Mouse (Mus musculus): ENCODE measurements at regions not wholly inside any gene's neighbourhood (a gene's known extent, or its start where the extent isn't known, plus 50 kb on each side); places are given as distances from the start of the nearest gene placed in this dataset.
"Not testable (repeated sequence)": the region's sequence is repeated elsewhere in the genome, so short reads cannot be mapped to it uniquely, and the experiment has no call there.

DNA sequence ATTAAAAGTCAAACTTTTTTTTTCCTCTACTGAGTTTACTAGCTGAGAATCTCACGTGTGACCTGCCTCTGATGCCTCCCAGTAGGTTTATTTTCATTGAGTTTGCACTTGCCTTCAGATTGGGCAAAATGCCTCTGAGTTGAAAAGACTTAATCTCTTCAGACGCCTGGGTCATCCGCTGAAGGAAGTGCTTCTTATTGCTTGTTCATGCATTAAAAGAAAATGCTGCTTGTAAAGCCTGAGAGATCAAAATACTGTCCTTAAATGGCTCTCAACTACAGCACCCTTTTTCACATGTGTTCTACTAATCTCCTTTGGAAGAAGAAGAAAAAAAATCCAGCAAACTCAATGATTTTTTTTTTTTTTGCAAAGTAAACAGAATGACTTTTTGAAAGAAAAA lies 351.5 kb downstream of the Kcnh5 start:
- no peak for DNase-seq

DNA sequence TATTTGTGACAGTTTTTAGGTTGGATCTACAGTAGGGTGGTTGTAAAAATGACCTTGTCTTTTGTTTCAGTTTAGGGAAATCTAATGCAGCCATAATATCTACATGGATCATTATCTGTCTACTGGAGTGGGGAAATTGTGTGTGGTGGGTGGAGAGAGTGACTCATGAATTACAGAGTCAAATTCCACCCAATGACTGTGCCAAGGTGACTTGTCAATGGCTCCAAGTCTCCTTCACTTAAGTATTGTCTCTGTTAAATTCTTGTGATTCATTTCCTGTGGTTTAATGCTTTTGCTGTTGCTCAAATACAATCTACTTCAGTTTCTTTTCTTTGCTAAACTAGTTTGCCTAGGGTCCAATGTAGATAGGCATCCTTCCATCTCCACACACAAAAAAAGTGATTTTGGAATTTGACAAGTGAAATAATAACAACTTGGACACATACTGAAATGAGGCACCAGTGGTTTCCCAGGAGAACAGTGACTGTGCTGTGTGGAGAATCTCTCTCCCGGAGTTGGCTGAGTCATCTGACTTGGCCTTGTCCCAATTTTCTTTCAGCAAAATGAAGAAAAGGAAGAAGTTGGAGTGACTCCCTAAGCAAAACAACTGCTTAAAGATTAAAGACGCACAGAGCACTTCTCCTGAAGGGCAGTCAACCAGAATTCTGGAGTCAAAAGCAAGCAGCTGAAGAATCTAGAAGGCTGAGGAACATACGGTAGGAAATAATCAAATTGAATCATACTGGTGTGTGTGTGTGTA lies 352.2 kb downstream of the Kcnh5 start:
- DNase-seq: peak; percentile 10

DNA sequence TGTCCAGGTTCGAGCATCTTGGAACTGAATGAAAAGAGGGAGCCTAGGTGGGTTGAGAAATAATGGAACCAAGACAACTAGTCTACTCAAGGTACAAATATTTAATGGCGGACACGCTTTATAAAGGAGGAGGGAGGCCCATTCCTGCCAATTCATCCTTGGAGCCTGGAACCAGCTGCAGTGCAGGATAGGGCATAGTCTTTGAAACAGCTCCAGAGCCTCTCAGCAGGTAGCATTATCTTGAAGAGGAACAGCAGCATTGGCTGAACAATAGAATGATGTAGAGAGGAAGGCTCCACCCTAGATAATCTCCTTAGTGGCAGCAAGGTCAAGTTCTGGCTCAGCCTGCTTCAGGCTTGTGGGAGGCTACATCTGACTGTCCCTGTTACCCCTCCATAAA lies 361.0 kb downstream of the Kcnh5 start:
- DNase-seq: not testable (repeated sequence)

DNA sequence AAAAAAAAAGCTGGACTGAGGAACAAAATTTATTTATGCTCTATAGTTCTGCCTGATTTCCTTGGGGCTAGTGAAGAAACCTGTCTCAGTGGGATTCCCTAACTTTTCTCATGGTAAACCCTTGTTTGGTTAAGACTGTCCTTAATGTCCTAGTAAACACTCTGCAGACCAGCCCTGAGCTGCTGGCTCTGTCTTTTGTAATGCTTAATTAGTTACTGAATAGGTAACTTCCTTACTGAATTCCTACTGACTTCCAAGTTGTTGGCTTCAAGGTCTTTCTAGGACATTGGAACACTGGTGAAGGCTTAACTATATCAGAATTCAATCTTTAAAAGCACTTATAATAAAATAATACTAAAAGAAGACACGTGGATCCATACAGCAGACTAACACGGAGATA lies 368.6 kb downstream of the Kcnh5 start:
- not testable (repeated sequence) for DNase-seq

DNA sequence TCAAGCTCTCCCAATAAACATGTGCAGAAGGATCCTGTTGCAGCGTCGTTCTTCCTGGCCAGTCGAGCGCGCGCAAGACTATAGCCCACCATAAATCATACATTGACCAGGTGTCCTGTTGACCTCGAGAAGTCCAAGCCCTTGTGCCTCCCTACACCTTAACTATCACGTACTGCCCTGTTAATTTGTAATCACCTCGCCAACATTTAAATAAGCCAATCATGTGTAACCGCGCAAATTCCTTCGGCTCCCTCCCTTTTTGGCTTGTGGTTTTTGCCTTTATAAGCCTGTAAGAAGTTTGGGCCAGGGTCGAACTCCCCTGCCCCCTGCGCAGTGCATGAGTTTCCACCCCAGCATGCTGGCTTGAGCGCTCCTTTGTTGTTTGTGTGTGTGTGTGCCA lies 369.2 kb downstream of the Kcnh5 start:
- DNase-seq: not testable (repeated sequence)

DNA sequence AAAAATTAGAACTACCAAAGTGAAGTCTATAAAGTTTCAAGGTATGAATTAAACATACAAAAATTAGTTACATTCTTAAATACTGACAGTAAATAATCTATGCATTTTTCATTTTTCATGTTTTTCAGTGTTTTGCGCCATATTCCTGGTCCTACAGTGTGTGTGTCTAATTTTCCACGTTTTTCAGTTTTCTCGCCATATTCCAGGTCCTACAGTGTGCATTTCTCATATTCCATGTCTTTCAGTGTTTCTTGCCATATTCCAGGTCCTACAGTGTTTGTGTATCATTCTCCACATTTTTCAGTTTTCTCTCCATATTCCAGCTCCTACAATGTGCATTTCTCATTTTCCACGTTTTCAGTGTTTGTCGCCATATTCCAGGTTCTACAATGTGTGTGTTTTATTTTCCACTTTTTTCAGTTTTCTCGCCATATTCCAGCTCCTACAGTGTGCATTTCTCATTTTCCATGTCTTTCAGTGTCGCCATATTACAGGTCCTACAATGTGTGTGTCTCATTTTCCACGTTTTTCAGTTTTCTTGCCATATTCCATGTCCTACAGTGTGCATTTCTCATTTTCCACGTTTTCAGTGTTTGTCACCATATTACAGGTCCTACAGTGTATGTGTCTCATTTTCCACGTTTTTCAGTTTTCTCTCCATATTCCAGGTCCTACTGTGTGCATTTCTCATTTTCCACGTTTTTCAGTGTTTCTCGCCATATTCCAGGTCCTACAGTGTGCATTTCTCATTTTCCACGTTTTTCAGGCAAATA lies 373.2 kb downstream of the Kcnh5 start:
- no peak for DNase-seq

DNA sequence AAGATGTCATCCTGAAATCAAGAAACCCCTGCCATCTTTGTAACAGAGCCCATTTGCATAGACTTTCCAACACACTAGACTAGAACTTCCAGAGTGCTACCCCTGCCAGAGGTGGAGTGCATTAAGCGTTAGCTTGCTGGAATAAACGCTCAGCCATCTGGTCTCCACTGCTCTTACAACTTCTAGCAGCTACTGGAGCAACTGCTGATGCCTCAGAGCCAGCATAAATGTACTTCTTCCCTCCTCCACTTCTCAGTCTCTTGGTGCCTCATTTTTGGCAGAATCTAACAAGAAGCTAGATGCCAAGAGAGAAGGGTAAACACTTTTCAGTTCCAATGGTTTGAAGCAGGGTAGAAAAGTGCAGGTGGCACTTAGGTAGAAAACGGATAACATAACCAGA lies 385.1 kb downstream of the Kcnh5 start:
- no peak for DNase-seq

DNA sequence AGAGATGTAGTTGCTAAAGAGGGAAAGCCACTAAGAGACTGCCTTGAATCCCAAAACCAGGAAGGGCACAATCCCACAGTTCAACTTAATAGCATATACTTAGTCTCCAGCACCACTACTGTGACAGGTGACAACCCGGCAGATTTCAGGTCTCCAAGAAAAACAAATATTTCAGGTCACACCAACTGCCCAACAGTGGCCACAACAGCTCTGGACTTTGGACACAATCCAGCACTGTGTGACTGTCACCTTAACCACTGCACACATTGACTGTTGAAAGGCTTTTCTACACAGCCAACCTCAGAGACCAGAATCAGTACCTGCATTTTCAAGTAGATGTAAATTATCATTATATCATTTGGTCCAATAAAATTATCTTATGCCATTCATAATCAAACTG lies 414.8 kb downstream of the Kcnh5 start:
- DNase-seq: no peak

DNA sequence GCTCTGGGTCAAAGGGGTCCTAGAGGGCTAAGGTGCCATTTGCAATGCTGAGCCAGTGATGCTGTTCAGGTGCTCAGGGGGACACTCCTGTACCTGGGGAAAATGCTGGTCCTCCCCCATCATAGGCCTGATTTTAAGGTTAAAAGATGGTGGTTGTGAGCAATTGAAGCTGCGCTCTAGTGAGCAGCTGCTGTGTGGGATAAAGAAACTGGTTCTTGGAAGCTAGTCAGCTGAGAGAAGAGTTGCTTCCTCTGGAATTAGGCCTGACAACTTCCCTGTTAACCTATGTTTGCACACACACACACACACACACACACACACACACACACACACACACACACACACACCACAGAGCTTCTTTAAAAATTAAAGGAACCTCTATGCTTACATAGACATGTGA lies 428.9 kb upstream of the Gm11042 start:
- no peak for DNase-seq

DNA sequence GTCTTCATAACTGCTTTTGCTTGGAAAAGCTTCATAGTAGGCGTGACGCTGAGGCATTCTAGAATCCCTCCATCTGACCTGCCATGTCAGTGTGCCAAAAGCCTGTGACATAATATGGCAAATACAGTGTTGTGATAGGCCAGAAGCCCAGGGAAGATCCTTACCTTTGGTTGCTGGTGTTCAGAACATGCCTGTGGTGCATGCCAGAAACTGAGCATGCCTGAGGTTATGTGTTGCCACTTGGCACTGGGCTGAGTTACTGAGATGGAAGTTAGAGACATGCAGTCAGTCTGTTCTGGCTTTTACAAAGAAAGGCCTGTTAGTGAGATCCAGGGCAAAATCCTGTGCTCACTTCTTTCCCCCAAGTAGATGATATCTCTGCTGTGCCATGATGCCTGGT lies 412.7 kb upstream of the Gm11042 start:
- DNase-seq: no peak

DNA sequence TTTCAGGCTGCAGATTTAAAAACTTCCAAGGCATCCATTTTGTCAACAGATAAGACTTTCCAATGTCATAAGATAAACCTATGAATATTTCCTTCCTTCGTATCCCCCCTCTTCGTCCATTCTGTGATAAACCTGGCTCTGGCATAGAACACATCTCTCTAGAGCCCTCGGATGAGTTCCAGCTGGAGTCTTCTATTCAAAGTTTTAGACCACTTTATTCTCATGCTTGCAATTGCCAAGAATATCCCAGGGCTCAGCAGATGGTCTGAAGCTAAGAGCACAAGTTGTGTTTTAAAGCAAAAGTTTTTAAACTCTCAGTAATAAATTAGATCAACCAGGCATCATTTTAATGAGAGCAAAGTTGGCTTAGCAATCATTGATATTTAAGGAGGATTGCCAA lies 363.0 kb upstream of the Gm11042 start:
- no peak for DNase-seq

DNA sequence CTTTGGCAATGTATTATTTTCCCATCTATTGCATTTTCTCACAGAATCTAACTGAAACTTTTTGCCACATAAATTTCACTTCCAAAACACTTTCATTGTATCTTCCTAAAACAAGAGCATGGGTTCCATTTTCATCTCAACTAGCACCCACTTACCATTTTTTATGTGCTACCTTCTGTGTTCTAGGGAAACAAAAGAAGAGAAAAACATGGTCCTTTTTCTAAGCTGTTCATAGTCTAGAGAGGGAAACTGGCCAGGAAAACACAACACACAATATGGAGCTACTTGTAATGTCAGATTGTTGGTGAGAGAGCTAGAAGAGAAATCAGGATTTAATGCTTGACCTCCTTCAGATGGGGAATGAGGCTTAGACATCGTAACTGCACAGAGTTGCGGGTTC lies 361.6 kb upstream of the Gm11042 start:
- no peak for DNase-seq

DNA sequence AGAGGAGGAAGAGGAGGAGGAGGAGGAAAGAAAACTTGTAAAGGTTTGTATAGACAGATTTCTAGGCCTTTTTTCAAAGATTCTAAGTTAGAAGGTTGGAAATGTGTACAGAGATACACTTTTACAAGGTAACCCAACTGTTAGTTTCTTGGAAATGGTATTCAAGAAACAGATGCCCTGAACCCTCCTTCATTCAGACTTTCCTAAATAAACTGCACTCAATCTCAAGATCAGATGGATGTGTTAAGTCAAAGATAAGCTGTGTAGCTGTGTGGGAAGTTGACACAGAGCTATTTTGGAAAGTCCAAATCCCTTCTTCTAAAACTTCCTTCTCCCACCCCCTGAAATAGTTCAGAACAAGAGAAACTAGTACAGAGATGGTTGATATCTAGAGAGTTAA lies 342.2 kb upstream of the Gm11042 start:
- no peak for DNase-seq

DNA sequence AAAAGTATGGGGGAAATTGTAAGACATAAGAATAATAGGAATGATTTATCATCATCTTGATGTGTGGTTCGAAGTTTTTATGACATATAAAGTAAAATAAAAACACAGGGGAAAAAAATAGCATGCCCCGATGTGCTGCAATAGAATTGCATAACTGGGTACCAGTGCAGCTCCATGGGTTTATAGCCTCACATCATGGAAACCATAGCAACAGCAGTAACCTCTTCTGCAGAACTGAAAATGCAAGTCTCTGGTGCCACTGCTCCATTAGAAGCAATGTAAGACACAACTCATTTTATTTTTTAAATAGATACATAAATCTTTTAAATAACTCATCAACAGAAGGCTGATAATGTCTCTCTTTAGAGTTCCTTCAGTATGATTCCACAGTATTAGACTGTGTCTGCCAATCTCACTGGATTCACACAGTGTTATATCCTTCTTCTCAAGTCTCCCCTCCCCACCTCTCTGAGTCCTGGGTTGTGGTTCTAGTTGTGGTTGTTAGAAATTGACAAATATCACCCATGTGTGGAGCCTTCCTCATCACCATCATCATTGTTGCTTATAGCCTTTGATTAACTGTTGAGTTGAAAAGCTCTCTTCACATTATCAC lies 340.9 kb upstream of the Gm11042 start:
- DNase-seq: no peak

DNA sequence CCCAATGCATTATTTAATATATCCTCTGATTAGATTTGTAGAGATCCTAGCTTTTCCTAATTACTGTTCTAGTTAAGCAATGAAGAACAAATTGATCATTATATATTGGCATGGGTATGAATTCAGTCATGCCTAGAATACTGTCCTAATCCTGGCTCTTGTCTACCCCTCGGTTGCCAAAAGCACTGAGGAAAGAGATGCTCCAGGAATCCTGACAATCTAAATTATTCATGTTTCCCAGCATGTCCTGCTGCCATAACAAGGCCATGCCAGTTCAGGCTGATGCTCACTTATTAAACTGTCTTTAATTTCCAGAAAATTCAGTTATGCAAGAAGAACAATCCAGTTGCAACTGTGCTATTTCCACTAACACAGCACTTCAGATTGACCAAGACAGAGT lies 335.1 kb upstream of the Gm11042 start:
- DNase-seq: no peak

DNA sequence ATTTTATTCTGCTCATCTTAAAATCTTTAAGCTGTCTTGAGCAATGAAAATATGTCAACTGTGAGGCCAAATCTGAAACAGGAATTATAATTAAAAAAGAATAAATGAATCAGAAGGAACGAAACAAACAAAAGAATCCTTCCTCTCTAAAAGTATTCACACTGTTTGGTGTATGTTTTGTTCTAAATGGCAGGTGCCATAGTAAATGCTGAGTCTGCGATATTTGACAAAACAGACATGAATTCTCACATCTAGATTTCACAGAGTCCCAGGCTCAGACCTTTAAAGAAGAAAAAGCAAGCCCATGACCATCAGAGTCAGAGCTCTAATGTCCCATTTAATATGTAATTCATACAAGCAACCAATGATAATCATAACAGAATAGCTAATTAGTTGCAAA lies 316.6 kb upstream of the Gm11042 start:
- no peak for DNase-seq

DNA sequence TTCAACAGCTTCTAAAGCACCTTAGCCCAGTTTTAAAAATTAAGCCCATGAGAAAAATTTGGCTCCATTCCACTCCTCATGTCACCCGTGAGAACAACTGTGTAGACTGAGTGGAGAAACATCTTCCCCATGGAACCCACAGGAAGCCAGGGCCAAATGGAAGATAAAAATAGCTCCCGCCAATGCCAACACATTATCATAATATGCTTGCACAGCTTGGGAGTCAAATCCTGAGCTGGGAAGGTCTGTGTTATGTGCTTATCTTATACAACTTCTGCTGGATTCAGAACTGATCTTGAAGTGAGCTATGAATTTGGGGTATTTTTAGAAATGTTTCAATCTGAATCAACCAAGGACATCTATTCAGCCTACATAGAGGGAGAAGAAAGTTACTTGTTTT lies 279.0 kb upstream of the Gm11042 start:
- DNase-seq: no peak

DNA sequence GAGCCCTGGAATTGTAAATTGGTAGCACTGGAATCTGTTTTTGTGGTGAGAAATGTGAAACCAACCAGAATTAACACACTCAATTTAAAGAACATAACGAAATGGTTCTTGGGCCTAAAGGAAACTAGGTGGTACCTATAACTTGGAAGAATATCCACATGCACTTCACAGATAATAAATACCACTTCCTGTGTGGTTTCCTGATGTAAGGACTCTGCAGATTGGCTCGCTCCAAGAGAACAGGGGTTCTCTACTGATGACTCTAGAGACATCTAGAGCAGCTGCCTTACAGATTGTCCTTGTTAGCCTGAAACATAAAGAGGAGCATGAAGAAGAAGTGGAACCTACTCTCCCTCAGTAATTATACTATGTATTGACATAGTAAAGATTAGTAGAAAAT lies 238.4 kb upstream of the Gm11042 start:
- DNase-seq: no peak

DNA sequence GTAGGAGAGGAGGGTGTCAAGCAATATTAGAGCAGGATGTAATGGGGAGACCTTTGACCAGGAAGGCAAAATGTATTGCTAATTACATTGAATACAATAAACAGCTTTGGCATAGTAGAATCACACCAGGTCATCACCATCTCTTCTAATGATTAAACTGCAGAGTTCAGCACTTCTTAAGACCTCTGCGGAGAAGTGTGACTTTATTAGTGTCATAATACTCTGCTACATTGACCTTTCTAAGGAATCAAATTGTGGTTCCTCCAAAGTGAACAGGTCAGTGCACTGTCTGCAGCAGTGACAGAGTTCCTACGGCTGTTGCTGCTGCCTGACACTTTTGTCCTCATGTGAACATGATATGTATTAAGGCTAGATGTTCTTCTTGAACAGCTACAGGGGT lies 228.0 kb upstream of the Gm11042 start:
- no peak for DNase-seq

DNA sequence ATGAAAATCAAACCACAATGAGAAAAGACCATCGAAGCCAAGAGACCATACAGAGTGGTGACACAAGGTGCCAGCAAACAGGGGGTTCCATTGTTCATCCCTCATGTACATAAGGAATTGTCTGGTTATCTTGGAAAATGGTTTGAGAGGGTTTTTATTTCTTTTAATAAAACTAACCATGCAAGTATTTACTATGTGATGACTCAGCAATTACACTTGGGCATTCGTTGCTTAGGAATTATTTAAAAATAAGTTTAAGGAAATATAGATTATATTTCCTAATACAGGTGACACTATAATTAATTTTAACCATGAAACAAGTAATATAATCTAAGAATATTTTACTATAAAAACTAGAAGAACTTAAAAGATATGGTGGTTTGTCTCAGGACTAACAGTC lies 218.7 kb upstream of the Gm11042 start:
- no peak for DNase-seq

DNA sequence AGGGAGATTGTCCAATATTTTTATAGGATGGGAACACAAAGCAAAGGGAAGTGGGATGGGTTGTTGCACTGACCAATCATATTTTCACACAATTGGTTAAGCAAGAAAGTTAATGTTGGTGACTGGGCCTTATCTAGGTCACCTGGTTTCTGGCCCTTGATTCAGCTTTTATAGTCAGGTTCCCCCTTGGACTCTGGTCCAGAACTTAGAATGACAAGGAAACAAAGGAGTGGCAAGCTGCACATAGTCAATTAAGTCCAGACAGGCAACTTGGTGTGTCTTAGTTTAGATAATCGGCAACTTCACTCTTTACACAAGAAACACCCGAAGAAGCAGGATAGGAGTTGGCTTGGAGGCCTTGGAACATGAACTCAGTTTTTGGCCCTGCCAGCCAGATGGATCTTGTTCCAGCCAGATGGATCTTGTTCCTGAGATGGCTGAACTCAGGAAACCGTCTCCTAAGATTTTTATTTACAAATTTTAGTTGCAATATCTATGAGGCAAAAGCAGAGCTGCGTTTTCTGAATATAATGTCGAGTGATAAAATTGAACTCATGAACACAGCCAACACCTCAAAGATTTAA lies 212.9 kb upstream of the Gm11042 start:
- no peak for DNase-seq

DNA sequence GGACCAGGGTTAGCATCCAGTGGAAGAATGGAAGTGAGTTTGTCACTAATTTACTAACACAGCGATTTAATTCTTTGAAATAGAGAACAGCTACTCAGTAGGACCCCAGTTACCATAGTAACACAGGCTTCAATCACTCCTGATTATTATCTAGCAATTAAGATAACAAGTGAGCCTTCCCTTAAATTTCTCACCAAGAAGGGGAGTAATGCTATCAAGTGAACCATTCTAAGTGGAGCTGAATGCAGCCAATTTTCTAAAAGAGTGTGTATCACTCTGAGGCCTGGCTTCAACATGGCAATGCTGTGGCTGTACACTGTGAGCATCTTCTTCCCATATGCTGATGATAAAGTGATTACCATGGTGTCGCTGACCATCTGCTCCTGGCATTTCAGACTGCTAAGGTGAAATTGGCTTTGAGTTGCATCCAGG lies 211.0 kb upstream of the Gm11042 start:
- DNase-seq: no peak

DNA sequence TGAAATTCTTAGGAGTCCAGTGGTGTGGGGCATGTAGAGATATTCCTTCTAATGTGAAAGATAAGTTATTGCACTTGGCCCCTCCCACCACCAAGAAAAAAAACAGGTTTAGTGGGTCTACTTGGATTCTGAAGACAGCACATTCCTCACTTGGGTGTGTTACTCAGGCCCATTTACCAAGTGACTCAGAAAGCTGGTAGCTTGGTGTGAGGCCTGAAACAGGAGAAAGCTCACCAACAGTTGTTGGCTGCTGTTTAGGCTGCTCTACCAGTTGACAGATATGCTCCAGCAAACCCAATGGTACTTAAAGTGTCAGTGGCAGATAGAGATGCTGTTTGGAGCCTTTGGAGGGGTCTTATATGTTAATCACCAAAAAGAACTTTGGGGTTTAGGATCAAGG lies 207.8 kb upstream of the Gm11042 start:
- DNase-seq: no peak

DNA sequence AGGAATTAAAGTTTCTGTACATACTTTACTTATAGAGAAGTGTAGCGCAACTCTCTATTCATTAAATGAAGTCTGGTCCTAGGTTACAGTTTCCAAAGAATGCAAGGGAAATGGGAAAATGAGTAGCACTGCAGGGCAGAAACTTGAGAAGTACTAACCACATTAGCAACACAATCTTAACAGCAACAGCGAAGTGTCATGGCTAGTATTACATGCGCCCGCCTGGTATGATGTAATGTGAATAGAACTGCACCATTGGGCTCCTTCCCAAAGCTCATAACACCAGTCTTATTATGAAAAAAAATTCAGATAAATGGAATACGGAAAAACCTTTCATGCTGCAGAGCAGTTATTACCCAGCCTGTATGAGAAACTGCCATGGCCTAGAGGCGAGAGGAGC lies 201.8 kb upstream of the Gm11042 start:
- no peak for DNase-seq
